ENCODE assay signal across 10 mouse cellular contexts in the genomic region with DNA sequence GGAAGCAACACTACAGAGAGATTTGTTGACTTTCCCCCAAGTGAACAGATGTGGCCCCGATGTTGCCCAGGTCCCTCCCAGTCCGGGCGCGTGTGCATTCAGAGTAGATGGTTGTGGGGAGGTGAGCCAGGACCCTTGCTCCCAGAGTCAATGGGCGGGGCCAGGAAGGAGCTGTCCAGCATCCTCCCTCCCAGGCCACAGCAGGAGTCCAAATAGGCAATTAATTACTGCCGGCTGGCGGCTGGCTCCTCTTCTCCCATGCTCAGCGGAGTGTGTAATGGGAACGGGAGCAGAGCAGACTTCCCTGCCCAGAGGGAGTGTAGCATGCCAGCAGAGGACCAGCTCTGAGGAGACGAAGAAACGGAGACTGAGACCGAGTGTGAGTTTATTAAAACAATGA. TPM values are rescaled to one million over a fixed set of nuclear protein-coding genes. Genes with fewer than 3 reads are reported as not detected.
DNase-seq lines count a peak whose midpoint lies in the region; ATAC-seq and TF ChIP-seq lines count a peak whose summit lies in the region.
"Had no signal": no experiment of that assay in that cellular context is flagged by ENCODE, and none has a peak within 500 bp of the region (broad histone marks: within the 10 kb centered on the region; RNA-seq: fewer than 3 reads in every experiment).

No protein-coding gene starts in this region.

- TF ChIP-seq POLR2A in brain, embryonic 14.5 days (IDR thresholded peaks at IDR 0.05; ENCODE audit: borderline replicate concordance, extremely low read depth, insufficient read depth, insufficient read length, poor library complexity, severe bottlenecking): no peak

- WGBS in forebrain, embryonic 15.5 days: 0% methylated on average over 12 of the region's 12 CpGs
- WGBS in neural tube, embryonic 15.5 days: under 1% methylated on average over 12 of the region's 12 CpGs

- peak overlapping the region; percentile 2; the same call in 1 of the 2 replicates for H3K9ac ChIP-seq in forebrain, embryonic 15.5 days (replicated peaks)
- peak overlapping the region; percentile 0; the same call in 1 of the 2 replicates for H3K9ac ChIP-seq in neural tube, embryonic 15.5 days (replicated peaks)

- no peak overlapping the region for H3K4me3 ChIP-seq in forebrain, embryonic 15.5 days
- 0 out of 2 replicates have a peak overlapping the region, but pooled peaks have one; percentile 11 for H3K4me3 ChIP-seq in neural tube, embryonic 15.5 days (replicated peaks)

- peak overlapping the region; percentile 7 for H3K4me2 ChIP-seq in forebrain, embryonic 15.5 days (replicated peaks)
- H3K4me2 ChIP-seq in neural tube, embryonic 15.5 days: peak overlapping the region; percentile 43

- intact Hi-C loops in left cerebral cortex, postnatal 4 days (cut with DNase I): no loop called here

- no peaks in the 10 kb centered on the region for H3K36me3 ChIP-seq in forebrain, embryonic 15.5 days
- H3K36me3 ChIP-seq in neural tube, embryonic 15.5 days: no peaks in the 10 kb centered on the region

- peak; percentile 94 for DNase-seq in left cerebral cortex, postnatal 4 days
- DNase-seq in left cerebral cortex, adult 9 months (ENCODE audit: low spot score in 2 of 2): no peak
- peak; percentile 91 for DNase-seq in brain, embryonic 14.5 days (ENCODE audit: low read depth)
- DNase-seq in kidney, postnatal 25 days: peak; percentile 56 to 79
- no peak for DNase-seq in heart, adult 18-20 months

- peak overlapping the region; percentile 71 for H3K27ac ChIP-seq in forebrain, embryonic 15.5 days (replicated peaks)
- peak overlapping the region; percentile 67 for H3K27ac ChIP-seq in neural tube, embryonic 15.5 days (replicated peaks)

- ATAC-seq in forebrain, embryonic 15.5 days (replicated peaks): peak; percentile 78
- ATAC-seq in neural tube, embryonic 15.5 days (ENCODE audit: low FRiP score): peak; percentile 76
- ATAC-seq in erythroblast, adult 5-6 weeks (replicated peaks; ENCODE audit: low FRiP score, poor library complexity, severe bottlenecking): no peak

- TF ChIP-seq CTCF in brain, embryonic 14.5 days (IDR thresholded peaks at IDR 0.05; ENCODE audit: borderline replicate concordance, extremely low read depth, insufficient read depth, insufficient read length): no peak

- H3K4me1 ChIP-seq in forebrain, embryonic 15.5 days: peaks cover 36% of the 10 kb centered on the region
- peaks cover 24% of the 10 kb centered on the region for H3K4me1 ChIP-seq in neural tube, embryonic 15.5 days

- H3K27me3 ChIP-seq in forebrain, embryonic 15.5 days: no peaks in the 10 kb centered on the region
- H3K27me3 ChIP-seq in neural tube, embryonic 15.5 days (replicated peaks): peaks cover 8% of the 10 kb centered on the region; the same call in 1 of the 2 replicates

- H3K9me3 ChIP-seq in forebrain, embryonic 15.5 days: no peaks in the 10 kb centered on the region
- no peaks in the 10 kb centered on the region for H3K9me3 ChIP-seq in neural tube, embryonic 15.5 days (replicated peaks)

RNA-seq across cellular contexts. Expression of gene Slc32a1, which starts 15.5 kb away (rescaled TPM):
- 10 to 100 TPM; 41.8 to 59.9 TPM for total RNA-seq in left cerebral cortex, postnatal 4 days (2021)
- polyA plus RNA-seq in brain, embryonic 14.5 days (2012; rRNA removed): 78.4 and 93.9 TPM in 2 replicates
- 7.1 and 7.4 TPM in 2 replicates for polyA plus RNA-seq in forebrain, embryonic 15.5 days (2015; fragmentation: Nextera tagmentation; extraction: Ambion mirVana)
- 9.7 and 11.1 TPM in 2 replicates for polyA plus RNA-seq in neural tube, embryonic 15.5 days (2015; fragmentation: Nextera tagmentation; extraction: Ambion mirVana)
- not detected in 2 replicates for total RNA-seq in erythroblast, adult 5-6 weeks (2015; ENCODE audit: low replicate concordance)
- total RNA-seq in erythroblast, adult 5-6 weeks (2017; ENCODE audit: low replicate concordance): not detected in 2 replicates
- not detected for total RNA-seq in heart, adult 18-20 months (2021)
- polyA plus RNA-seq: gonadal fat pad, adult 2 months; lung, embryonic 16.5 days had no signal

RNA-seq across cellular contexts. Expression of gene Actr5, which starts 29.6 kb away (rescaled TPM):
- 10 to 100 TPM; 14.3 to 15.5 TPM for total RNA-seq in left cerebral cortex, postnatal 4 days (2021)
- polyA plus RNA-seq in brain, embryonic 14.5 days (2012; rRNA removed): 11.9 and 14.0 TPM in 2 replicates
- polyA plus RNA-seq in forebrain, embryonic 15.5 days (2015; fragmentation: Nextera tagmentation; extraction: Ambion mirVana): 13.4 and 14.7 TPM in 2 replicates
- 11.4 TPM in 2 replicates for polyA plus RNA-seq in neural tube, embryonic 15.5 days (2015; fragmentation: Nextera tagmentation; extraction: Ambion mirVana)
- total RNA-seq in erythroblast, adult 5-6 weeks (2015; ENCODE audit: low replicate concordance): 3.1 and 6.5 TPM in 2 replicates
- 4.0 and 7.4 TPM in 2 replicates for total RNA-seq in erythroblast, adult 5-6 weeks (2017; ENCODE audit: low replicate concordance)
- total RNA-seq in heart, adult 18-20 months (2021): 1 to 10 TPM; 5.0 to 5.8 TPM

Comparison
In these comparisons a context has a peak if more than half of its experiments do, and no peak if none do; other contexts are left out.
1. DNase-seq: peak in left cerebral cortex, postnatal 4 days (single experiment), brain, embryonic 14.5 days (single experiment) and kidney, postnatal 25 days (2 of 2); none in left cerebral cortex, adult 9 months (0 of 2) and heart, adult 18-20 months (0 of 2).
2. RNA of gene Slc32a1, which starts 15.5 kb away (total RNA-seq): 41.8 to 59.9 TPM in left cerebral cortex, postnatal 4 days; not detected in erythroblast, adult 5-6 weeks and not detected in heart, adult 18-20 months; every median in the first group is over 10 times any median in the second.